Mouse (Mus musculus): ENCODE data around the gene Sult2b1.

DNA sequence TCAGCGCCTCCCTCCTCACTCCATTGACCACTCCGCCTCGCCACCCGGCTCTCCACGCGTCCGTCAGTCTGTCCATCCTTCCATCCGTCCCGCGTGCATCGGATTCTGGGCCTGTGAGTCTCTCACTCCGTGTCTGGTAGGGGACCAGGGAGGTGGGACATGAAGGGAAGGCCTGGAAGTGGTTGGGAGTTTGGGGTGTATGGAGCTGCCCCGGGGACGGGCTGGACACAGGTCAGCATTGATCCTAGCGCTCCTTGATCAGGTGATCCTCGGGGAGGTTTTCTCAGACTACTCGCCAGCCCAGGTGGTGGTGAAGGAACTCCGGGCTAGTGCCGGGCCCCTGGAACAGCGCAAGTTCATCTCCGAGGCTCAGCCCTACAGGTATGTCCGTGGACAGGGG is 3.2 kb upstream of the Sult2b1 start:
- TF ChIP-seq GATA1 (IDR thresholded peaks at IDR 0.05; ENCODE audit: low read length) (no peak), TAL1 (IDR thresholded peaks at IDR 0.05; ENCODE audit: low read length) (no peak)
